Mouse (Mus musculus): ENCODE results near the gene Ugt1a9.

Ugt1a9 gene

GRCm38 (mm10) chr1:88186325-88186935 lies 115.8 kb downstream of the Ugt1a9 start:
- DNase-seq: no peak

DNA sequence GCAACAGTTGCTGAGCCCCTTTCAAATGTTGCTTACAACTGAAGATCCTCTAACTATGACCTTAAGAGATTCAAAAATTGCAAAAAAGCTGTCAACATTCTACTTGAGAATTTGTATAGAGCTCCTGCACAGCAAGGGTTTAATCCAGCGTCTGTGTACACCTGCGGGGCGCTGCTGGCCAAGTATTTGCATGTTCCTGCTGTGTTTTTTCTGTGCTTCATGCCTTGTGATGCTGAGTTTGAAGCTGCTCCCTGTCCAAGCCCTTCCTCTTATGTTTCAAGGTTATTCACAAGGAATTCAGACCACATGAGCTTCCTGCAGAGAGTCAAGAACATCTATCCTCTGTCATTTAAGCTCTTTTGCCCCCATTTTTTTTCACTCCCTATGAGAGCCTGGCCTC lies 121.5 kb downstream of the Ugt1a9 start:
- no peak for DNase-seq

- no peak for DNase-seq
Measured at GRCm38 (mm10) chr1:88195687-88196086, 125.1 kb downstream of the Ugt1a9 start.

GRCm38 (mm10) chr1:88197443-88197842 lies 126.8 kb downstream of the Ugt1a9 start:
- no peak for DNase-seq

- DNase-seq: peak; percentile 64 to 65
Measured at GRCm38 (mm10) chr1:88199996-88200395, 129.4 kb downstream of the Ugt1a9 start.

DNA sequence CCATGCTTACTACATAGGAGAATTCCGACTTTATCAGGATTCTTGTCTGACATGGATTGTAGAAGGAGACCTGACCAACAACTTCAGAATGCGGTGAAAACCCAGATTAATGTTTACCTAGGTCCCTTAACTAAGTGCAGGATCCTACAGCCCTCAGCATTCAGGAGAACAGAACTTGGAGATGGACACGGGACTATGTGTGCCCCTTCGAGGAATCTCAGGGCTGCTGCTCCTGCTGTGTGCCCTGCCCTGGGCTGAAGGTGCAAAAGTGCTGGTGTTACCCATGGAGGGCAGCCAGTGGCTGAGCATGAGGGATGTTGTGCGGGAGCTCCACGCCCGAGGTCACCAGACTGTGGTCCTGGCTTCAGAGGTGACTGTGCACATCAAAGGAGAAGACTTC lies 129.9 kb downstream of the Ugt1a9 start, which contains the start of gene Ugt1a2:
Ugt1a2 (plus strand) TSS at position 146 of the 400 bp plus-strand sequence.
- DNase-seq: no peak

- DNase-seq: peak; percentile 89 to 92
Measured at GRCm38 (mm10) chr1:88205294-88205922, 134.8 kb downstream of the Ugt1a9 start, which contains the start of gene Dnajb3. Gene Dnajb3 (minus strand): TSS chr1:88205782.

DNA sequence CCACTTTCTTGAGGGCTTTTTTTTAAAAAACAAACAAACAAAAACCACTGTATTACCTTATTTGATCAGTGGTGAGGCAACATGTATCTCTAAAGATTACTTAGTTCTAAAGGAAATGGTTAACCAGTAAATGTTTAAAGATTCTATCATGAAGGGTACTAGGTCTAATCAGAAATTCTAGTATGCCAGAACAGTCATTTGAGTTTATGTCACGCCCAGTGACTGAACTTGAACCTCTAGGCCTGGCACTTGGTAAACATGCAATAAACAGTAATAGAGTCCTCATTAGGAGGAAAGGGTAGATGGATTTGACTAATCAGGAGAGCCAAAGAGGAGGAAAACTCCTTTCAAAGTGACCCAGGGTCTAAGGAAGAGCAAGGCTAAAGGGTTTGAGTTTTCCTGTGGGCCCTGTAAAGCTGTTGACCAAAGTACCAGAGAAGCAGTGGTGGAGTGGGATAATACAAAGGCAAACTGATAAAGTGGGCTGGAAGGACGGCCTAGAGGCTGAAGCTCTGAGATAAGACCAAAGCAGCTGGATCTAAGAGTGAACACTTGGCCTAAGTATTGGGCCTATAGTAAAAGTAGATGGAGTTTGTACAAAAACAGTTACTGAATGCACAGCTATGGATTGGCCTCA lies 136.4 kb downstream of the Ugt1a9 start:
- no peak for DNase-seq

DNA sequence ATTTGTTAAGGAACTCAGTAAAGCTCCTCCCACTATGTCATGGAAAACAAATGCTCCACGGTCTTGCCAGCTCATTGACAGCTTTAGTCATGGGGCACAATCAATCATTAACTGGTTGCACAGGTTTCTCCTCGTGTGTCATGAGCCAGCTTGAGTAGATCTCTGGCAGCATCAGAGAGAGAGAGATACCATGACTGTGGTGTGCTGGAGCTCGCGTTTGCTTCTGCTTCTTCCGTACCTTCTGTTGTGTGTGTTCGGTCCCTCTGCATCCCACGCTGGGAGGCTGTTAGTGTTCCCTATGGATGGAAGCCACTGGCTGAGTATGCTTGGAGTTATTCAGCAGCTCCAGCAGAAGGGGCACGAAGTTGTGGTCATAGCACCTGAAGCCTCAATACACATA lies 141.2 kb downstream of the Ugt1a9 start, which contains the start of gene Ugt1a1:
Ugt1a1 (plus strand) TSS at position 148 of the 400 bp plus-strand sequence.
- DNase-seq: no peak

- no peak for DNase-seq
Measured at GRCm38 (mm10) chr1:88212341-88213045, 141.9 kb downstream of the Ugt1a9 start.

- no peak for DNase-seq
Measured at GRCm38 (mm10) chr1:88213061-88213460, 142.5 kb downstream of the Ugt1a9 start.

- DNase-seq: no peak
Measured at GRCm38 (mm10) chr1:88213766-88214461, 143.3 kb downstream of the Ugt1a9 start.

DNA sequence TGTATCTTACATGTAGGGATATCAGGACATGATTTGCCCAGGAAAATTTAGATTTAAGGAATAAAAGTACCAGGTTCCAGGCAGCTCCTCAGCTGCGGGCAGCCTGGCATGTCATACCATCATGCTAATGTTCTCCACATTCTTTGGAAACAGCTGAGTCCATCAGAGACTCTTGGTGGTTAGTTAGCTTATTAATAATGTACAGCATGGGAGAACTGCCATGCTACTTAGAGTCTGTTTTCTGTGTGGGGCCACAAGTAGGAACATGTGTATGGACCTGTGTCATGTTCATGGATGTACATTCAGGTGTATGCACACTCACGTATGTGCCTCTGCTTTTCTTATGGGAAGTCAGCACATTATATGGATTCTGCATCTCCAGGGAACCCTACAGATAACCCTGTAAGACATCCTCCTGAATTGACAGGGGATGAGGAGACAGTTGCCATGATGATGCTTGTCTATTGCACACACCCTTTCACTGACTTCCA lies 143.9 kb downstream of the Ugt1a9 start:
- no peak for DNase-seq

- DNase-seq: no peak
Measured at GRCm38 (mm10) chr1:88215466-88216380, 145.1 kb downstream of the Ugt1a9 start.

- no peak for DNase-seq
Measured at GRCm38 (mm10) chr1:88216551-88216950, 146.0 kb downstream of the Ugt1a9 start.

DNA sequence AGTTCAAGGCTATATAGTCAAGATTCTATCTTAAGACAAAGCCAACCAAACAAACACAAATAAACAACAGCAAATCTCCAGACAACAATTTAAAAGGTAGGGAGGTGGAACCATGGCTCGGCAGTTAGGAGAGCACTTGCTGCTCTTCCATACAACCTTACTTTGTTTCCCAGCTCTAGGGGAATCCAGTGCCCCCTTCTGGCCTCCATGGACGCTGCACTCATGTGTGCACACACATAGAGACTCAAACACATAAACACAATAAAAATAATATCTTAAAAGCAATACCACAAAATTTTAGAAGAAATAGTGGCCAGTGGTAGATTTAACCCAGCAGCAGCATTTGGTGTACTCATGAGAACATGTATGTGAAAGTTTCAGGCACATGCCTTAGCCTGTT lies 146.5 kb downstream of the Ugt1a9 start:
- no peak for DNase-seq

- DNase-seq: no peak
Measured at GRCm38 (mm10) chr1:88217576-88217975, 147.0 kb downstream of the Ugt1a9 start.

GRCm38 (mm10) chr1:88218051-88218450 lies 147.5 kb downstream of the Ugt1a9 start:
- DNase-seq: peak in 1 of 2 experiments; percentile 14

- DNase-seq: no peak
Measured at GRCm38 (mm10) chr1:88218591-88218990, 148.0 kb downstream of the Ugt1a9 start.

GRCm38 (mm10) chr1:88219054-88219453 lies 148.5 kb downstream of the Ugt1a9 start:
- no peak for DNase-seq

- DNase-seq: no peak
Measured at GRCm38 (mm10) chr1:88220336-88220735, 149.7 kb downstream of the Ugt1a9 start.

Data from cerebellum, postnatal 25 days (tissue).